Mouse (Mus musculus) lung, adult 2 months (tissue): ENCODE measurements around the gene Wdr78.

Experiments
- CTCF ChIP-seq: fragments of 200-500 bp; IDR thresholded peaks from 2 replicates; pipeline ENCODE4 v1.5.1; 2011; ENCODE audit warnings: mild to moderate bottlenecking, low read length, control low read depth; ENCODE audit not compliant: insufficient read depth
- POLR2A ChIP-seq: fragments of 200-500 bp; IDR thresholded peaks from 2 replicates; pipeline ENCODE4 v1.6.1; 2011; ENCODE audit warnings: low read depth, mild to moderate bottlenecking, control low read depth, low read length, borderline replicate concordance; ENCODE audit errors: extremely low read depth

GRCm38 (mm10) chr4:103027745-103028144 lies 86.6 kb downstream of the Wdr78 start:
- TF ChIP-seq CTCF (no peak), POLR2A (no peak)
